Mouse (Mus musculus) kidney, embryonic 16.5 days (tissue): ENCODE results near the gene Junb. TPM values are rescaled to one million over a fixed set of nuclear protein-coding genes. Genes with fewer than 3 reads are reported as not detected.

Experiments used
- ATAC-seq: fragments of 200-750 bp; cut with Nextera tagmentation; 2 replicates; pipeline ENCODE4 v1.8.0; 2017; ENCODE audit warnings: moderate TSS enrichment; ENCODE audit not compliant: low FRiP score, low TSS enrichment
- H3K27ac ChIP-seq: fragments of 300-500 bp; sonication (generic); 2 replicates; pipeline ENCODE4 v1.5.1; 2014; ENCODE audit warnings: low read length
- H3K27me3 ChIP-seq: fragments of 300-500 bp; sonication (generic); 2 replicates; pipeline ENCODE4 v1.6.1; 2014; ENCODE audit warnings: low read length, control low read depth, mixed read lengths; ENCODE audit not compliant: insufficient read depth
- H3K36me3 ChIP-seq: fragments of 300-500 bp; sonication (generic); 2 replicates; pipeline ENCODE4 v1.6.1; 2014; ENCODE audit warnings: low read length, control low read depth, mixed read lengths; ENCODE audit not compliant: insufficient read depth
- H3K4me1 ChIP-seq: fragments of 300-500 bp; sonication (generic); 2 replicates; pipeline ENCODE4 v1.6.1; 2014; ENCODE audit warnings: low read length, control low read depth, mixed read lengths; ENCODE audit not compliant: insufficient read depth
- H3K4me2 ChIP-seq: fragments of 300-500 bp; sonication (generic); replicated peaks from 2 replicates; pipeline ENCODE4 v1.6.1; 2014; ENCODE audit warnings: low read depth, low read length
- H3K4me3 ChIP-seq: fragments of 300-500 bp; sonication (generic); 2 replicates; pipeline ENCODE4 v1.5.1; 2014; ENCODE audit warnings: mild to moderate bottlenecking, low read length
- H3K9ac ChIP-seq: fragments of 300-500 bp; sonication (generic); replicated peaks from 2 replicates; pipeline ENCODE4 v1.6.1; 2014; ENCODE audit warnings: low read length
- H3K9me3 ChIP-seq: fragments of 300-500 bp; sonication (generic); 2 replicates; pipeline ENCODE4 v1.6.1; 2016; ENCODE audit warnings: low read length, control low read depth
- WGBS: fragments of 180-500 bp; shearing (Covaris S2); extraction: QIAGEN DNeasy Blood & Tissue Kit; methylation state at CpG from one replicate; pipeline ENCODE4 v1.1.7; 2014; 5-methylcytosine and 5-hydroxymethylcytosine counted together
- polyA plus RNA-seq: library from polyadenylated mRNA; unstranded; fragments of >200 nt; fragmentation: Nextera tagmentation; extraction: Ambion mirVana; gene quantifications from 2 replicates; pipeline ENCODE4 v1.2.1, GENCODE M21; 2015

Gene Junb
- polyA plus RNA-seq = 8.3 and 11.7 TPM in 2 replicates

GRCm38 (mm10) chr8:84978248-84978940 lies at the start of gene Junb:
Junb (minus strand) TSS chr8:84978718.
- WGBS = 0% methylated on average over 63 of the region's 63 CpGs
- H3K4me1 ChIP-seq = peaks cover 78% of the 10 kb centered on the region
- peak; percentile 54 for ATAC-seq

GRCm38 (mm10) chr8:85027922-85028321 lies 49.4 kb upstream of the Junb start:
- Histone ChIP-seq H3K27ac (no peak overlapping the region), H3K9me3 (no peaks in the 10 kb centered on the region), H3K4me1 (peaks cover 33% of the 10 kb centered on the region), H3K4me3 (peak overlapping the region; percentile 100), H3K9ac (peak overlapping the region; percentile 100), H3K4me2 (peak overlapping the region; percentile 83), H3K27me3 (no peaks in the 10 kb centered on the region), H3K36me3 (peaks cover 41% of the 10 kb centered on the region)
- no peak for ATAC-seq
- 19% methylated on average over 2 of the region's 2 CpGs for WGBS

More at GRCm38 (mm10) chr8:84978248-84978940, at the start of gene Junb:
- no peaks in the 10 kb centered on the region for H3K9me3 ChIP-seq
- H3K27ac ChIP-seq = peak within 1 kb of the TSS; percentile 87
- peak within 1 kb of the TSS; percentile 74 for H3K9ac ChIP-seq
- peak within 1 kb of the TSS; percentile 96 for H3K4me2 ChIP-seq
- no peaks in the 10 kb centered on the region for H3K27me3 ChIP-seq
- peaks cover 12% of the 10 kb centered on the region; the same call in 1 of the 2 replicates for H3K36me3 ChIP-seq
- peak within 1 kb of the TSS; percentile 61 for H3K4me3 ChIP-seq

DNA sequence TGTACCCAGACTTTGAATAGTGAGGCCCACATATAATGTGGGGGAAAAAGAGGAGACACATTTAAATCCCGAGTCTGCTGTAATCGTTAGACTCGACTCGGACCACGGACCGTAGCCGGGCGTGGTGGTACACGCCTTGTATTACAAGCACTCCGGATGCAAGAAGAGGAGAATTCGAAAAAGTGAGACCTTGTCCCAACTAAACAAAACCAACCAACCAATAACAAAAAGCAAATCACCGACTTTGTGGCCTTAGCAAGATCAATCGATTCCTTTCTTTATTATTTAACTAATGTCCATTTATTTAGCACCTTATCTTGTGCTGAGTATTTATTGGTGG lies 49.0 kb upstream of the Junb start:
- no peaks in the 10 kb centered on the region for H3K27me3 ChIP-seq
- ATAC-seq = no peak
- H3K4me1 ChIP-seq = peaks cover 33% of the 10 kb centered on the region
- under 1% methylated on average over 13 of the region's 13 CpGs for WGBS
- peak overlapping the region; percentile 94 for H3K27ac ChIP-seq
- H3K9me3 ChIP-seq = no peaks in the 10 kb centered on the region
- peak overlapping the region; percentile 83 for H3K4me2 ChIP-seq
- peak overlapping the region; percentile 100 for H3K9ac ChIP-seq
- peaks cover 37% of the 10 kb centered on the region for H3K36me3 ChIP-seq
- H3K4me3 ChIP-seq = peak overlapping the region; percentile 100

- ATAC-seq = peak; percentile 79
- 0% methylated on average over 73 of the region's 75 CpGs for WGBS
- Histone ChIP-seq H3K9me3 (no peaks in the 10 kb centered on the region), H3K9ac (peak within 1 kb of the TSS; percentile 100), H3K4me2 (peak within 1 kb of the TSS; percentile 83), H3K4me3 (peak within 1 kb of the TSS; percentile 100), H3K36me3 (peaks cover 37% of the 10 kb centered on the region), H3K4me1 (peaks cover 33% of the 10 kb centered on the region), H3K27ac (peak within 1 kb of the TSS; percentile 94), H3K27me3 (no peaks in the 10 kb centered on the region)
Measured at GRCm38 (mm10) chr8:85026670-85027515, 48.4 kb upstream of the Junb start, which contains the start of gene Trir. Trir (plus strand) TSS chr8:85026823.

DNA sequence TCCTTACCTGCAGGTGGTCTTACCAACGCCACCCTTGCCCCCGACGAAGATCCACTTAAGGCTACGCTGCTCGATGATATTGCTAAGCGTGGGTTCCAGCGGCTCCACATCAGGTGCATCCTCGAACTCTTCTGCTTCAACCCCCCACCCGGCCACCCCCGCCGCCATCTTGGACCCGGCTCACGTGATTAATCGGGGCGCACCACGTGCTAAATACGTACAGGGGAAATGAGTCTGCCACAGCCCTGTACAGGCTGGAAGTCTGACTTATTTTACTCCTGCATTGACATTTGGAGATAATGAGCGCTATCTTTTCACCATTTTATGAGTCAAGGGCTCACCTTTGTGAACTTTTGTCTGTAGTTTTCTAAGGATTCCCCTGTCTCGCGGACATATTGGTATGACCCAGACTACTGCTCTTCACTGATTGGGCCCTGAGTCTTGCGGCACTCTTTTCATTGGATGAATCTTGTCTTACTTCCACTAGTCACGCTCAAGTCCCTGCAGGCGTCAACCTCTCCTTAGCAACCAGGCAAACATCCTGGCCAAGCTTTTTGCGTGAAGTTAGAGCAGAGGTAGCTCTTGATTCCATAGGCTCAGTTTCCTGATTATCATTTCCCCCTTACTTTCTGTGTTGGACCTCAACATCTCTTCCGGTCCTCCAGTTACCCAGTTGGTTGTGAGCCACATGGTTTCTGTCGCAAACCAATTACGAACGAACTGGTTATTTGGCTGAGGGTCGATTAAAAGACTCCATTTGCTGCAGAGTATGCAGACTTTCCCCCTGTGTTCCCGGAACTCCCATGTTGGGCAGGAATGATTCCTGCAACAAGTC lies 46.8 kb upstream of the Junb start, which contains the start of gene Asna1:
Gene Asna1 (minus strand): TSS at position 184 of the 835 bp plus-strand sequence.
- H3K36me3 ChIP-seq = peaks cover 37% of the 10 kb centered on the region
- H3K9ac ChIP-seq = peak within 1 kb of the TSS; percentile 68
- ATAC-seq = peak; percentile 91
- no peaks in the 10 kb centered on the region for H3K27me3 ChIP-seq
- peaks cover 33% of the 10 kb centered on the region for H3K4me1 ChIP-seq
- peak within 1 kb of the TSS; percentile 73 for H3K4me3 ChIP-seq
- H3K4me2 ChIP-seq = peak within 1 kb of the TSS; percentile 83
- H3K27ac ChIP-seq = peak within 1 kb of the TSS; percentile 94
- WGBS = 4% methylated on average over 30 of the region's 30 CpGs
- no peaks in the 10 kb centered on the region for H3K9me3 ChIP-seq

DNA sequence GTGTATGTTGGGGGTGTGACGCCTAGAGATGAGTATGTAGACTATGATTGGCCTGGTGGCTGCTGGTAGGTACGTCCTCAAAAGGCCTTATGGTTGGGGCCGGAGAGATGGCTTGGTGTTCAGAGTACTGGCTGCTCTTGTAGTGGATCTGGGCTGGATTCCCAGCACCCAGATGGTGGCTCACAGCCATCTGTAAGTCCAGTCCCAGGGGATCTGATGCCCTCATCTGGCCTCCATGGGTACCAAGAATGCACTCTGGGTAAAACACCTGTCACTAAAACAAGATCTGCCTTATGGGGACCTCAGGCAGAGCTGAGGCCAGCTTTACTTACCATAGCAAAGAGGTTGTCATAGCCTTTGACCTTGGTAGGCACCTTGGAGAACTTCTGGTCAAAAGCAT lies 45.3 kb upstream of the Junb start:
- WGBS = 93% methylated on average over 3 of the region's 3 CpGs
- H3K9me3 ChIP-seq = no peaks in the 10 kb centered on the region
- H3K4me3 ChIP-seq = peak overlapping the region; percentile 73; the same call in 1 of the 2 replicates
- no peak overlapping the region for H3K9ac ChIP-seq
- H3K4me1 ChIP-seq = peaks cover 30% of the 10 kb centered on the region
- H3K27me3 ChIP-seq = no peaks in the 10 kb centered on the region
- ATAC-seq = no peak
- peak overlapping the region; percentile 83; the same call in 1 of the 2 replicates for H3K4me2 ChIP-seq
- peaks cover 27% of the 10 kb centered on the region for H3K36me3 ChIP-seq
- H3K27ac ChIP-seq = no peak overlapping the region

GRCm38 (mm10) chr8:85021514-85022055 lies 43.1 kb upstream of the Junb start:
- Histone ChIP-seq H3K4me1 (peaks cover 19% of the 10 kb centered on the region), H3K4me3 (no peak overlapping the region), H3K4me2 (no peak overlapping the region), H3K27ac (no peak overlapping the region), H3K36me3 (peaks cover 40% of the 10 kb centered on the region), H3K9ac (no peak overlapping the region), H3K9me3 (no peaks in the 10 kb centered on the region), H3K27me3 (no peaks in the 10 kb centered on the region)
- no peak for ATAC-seq
- WGBS = 95% methylated on average over 3 of the region's 3 CpGs

GRCm38 (mm10) chr8:85017209-85017608 lies 38.7 kb upstream of the Junb start:
- no peak for ATAC-seq
- no peaks in the 10 kb centered on the region for H3K9me3 ChIP-seq

GRCm38 (mm10) chr8:85016724-85017123 lies 38.2 kb upstream of the Junb start:
- no peak for ATAC-seq
- Histone ChIP-seq H3K9me3 (no peaks in the 10 kb centered on the region), H3K9ac (no peak overlapping the region), H3K27me3 (peaks cover 15% of the 10 kb centered on the region), H3K4me3 (no peak overlapping the region), H3K4me2 (no peak overlapping the region), H3K36me3 (peaks cover 26% of the 10 kb centered on the region), H3K4me1 (no peaks in the 10 kb centered on the region), H3K27ac (no peak overlapping the region)
- WGBS = 67% methylated on average over 10 of the region's 10 CpGs

More at GRCm38 (mm10) chr8:85017209-85017608, 38.7 kb upstream of the Junb start:
- WGBS = 61% methylated on average over 5 of the region's 5 CpGs
- Histone ChIP-seq H3K4me3 (no peak overlapping the region), H3K4me1 (no peaks in the 10 kb centered on the region), H3K4me2 (no peak overlapping the region), H3K9ac (no peak overlapping the region), H3K36me3 (peaks cover 30% of the 10 kb centered on the region), H3K27ac (no peak overlapping the region), H3K27me3 (peaks cover 15% of the 10 kb centered on the region)
